Mouse (Mus musculus): ENCODE results near the gene Mettl21a.
"Not testable (repeated sequence)": the region's sequence is repeated elsewhere in the genome, so short reads cannot be mapped to it uniquely, and the experiment has no call there.

Mettl21a gene

DNA sequence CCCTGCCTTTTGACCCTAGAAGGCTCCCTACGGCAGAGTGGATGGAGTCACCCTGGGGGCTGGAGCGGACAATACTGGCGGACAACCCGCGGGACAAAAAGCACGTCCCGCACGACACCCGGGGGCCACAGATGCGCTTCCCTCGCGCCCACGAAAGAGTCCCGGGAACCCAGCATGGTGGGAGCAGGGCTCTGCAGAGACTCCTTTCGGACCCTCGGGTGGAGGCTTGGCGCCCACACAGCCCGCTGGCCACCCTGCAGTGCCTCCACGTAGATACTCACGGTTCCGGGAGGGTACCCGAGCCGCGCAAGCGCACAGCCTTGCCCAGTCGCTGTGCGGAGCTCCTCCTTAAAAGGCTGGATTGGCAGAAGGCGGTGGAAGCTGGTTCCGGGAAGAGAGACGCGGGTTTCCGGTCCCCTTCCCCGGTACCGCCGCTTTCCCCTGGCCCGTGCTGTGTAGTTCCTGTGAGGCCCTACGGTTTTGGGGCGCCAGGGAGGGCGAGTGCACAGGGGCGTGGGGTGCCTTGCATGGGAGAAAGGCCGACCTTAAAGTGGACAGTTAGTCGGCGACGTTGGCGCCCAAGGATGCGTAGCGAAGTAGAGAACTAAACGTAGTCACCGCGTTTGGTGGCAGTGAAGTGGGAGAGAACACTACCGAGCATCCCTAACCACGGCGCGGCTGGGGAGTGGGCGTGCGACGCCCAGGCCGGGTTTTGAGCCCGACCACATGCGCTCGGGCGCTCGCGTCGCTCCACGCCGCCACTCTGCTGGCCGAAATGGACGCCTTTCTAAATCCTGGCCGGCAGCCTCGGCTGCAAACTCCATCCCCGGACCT, at the start of gene Mettl21a:
Gene Mettl21a (minus strand): TSS at position 362 of the 834 bp plus-strand sequence.
- peak; percentile 89 to 91 for DNase-seq (ENCODE audit: low spot score in 2 of 2)

DNA sequence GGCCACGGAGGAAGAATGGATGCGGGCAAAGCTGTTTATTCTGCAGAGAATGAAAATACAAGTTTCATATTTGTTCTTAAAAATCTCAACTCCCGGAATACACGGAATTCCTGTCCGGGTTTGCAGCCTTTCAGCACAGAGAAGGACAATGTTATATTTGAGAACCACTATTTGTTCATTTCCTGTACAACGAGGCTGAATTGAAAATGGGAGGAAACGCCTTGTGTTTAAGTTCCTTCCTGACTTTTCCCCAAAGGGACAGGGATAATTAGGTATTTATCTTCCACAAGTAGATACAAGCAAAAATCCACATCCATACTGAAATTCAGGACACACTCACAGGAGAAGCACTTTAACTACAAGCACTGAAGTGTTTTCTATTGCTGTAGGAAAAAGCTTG, 41.8 kb upstream of the Mettl21a start:
- no peak for DNase-seq (ENCODE audit: low spot score in 2 of 2)

- no peak for DNase-seq (ENCODE audit: low spot score in 2 of 2)
These were observed 39.5 kb upstream of the Mettl21a start for GRCm38 (mm10) chr1:64656423-64657129.

DNA sequence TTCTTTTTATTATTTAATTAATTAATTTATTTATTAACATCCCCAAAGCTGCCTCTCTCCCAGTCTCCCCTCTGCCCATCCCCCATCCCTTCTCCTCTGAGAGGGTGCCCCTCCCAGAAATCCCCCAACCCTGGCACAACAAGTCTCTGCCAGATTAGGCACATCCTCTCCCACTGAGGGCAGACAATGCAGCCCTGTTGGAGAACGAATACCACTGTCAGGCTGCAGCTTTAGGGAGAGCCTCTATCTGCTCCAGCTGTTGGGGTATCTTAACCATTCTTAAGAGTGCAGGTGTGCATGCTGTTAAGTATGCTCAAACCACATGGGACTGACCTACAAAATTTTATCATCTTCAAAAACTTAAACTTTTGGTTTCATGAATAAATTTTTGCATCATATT, 38.4 kb upstream of the Mettl21a start:
- DNase-seq (ENCODE audit: low spot score in 2 of 2): no peak

- DNase-seq (ENCODE audit: low spot score in 2 of 2): no peak
These were observed 36.7 kb upstream of the Mettl21a start for GRCm38 (mm10) chr1:64653701-64654100.

DNA sequence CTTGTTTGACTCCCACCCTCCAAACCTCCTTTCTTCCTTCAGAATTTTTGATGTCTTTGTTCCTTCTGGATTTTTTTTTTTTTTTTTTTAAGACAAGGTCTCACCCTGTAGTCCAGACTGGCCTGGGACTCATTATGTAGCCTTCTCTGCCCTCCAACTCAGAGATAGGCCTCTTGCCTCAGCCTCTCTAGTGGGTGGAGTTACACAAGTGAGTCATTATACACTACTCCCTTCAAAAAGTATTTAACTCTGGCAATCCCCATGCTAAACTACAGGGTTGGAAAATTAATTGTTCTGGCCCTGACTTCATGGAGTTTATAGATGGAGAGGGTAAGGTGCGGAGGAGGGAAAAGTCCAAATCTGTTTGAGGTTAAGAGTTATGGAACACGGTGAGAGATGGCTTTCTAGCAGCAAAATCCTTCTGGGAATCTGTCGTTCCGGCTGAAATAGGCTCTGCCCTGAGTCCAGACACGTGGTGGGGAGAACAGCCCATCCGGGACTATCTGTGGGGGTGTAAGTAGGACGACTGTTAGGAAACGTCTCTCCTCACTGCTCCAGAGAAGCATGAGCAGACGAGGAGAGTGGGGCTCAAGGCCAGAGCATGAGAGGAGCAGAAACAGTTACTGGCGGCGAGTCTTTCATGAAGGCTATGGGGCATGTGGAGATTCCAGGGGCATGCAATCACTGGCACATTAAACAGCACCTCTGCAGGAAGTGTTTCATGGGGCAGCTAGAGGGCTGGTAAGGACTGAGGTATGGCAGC, 32.5 kb upstream of the Mettl21a start:
- DNase-seq (ENCODE audit: low spot score in 2 of 2): no peak

DNA sequence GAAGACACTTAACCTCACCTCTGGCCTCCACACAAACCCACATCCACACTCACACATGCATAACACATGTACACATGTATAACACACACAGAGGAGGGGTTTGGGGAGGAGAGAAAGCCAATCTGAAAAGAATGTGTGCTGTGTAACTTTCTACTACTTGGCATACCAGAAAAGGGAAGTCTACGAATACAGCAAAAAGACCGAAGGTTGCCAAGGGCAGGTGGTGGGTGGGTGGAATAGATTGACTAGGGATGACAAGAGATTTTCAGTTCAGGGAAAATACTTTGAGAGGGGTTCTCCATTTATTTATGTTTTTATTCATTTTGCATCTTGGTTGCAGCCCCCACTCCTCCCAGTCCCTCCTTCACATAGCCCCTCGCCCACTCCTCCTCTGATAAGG, 27.5 kb upstream of the Mettl21a start:
- no peak for DNase-seq (ENCODE audit: low spot score in 2 of 2)

GRCm38 (mm10) chr1:64642541-64642940, 25.5 kb upstream of the Mettl21a start:
- DNase-seq (ENCODE audit: low spot score in 2 of 2): not testable (repeated sequence)

GRCm38 (mm10) chr1:64641069-64641468, 24.0 kb upstream of the Mettl21a start:
- DNase-seq (ENCODE audit: low spot score in 2 of 2): no peak

DNA sequence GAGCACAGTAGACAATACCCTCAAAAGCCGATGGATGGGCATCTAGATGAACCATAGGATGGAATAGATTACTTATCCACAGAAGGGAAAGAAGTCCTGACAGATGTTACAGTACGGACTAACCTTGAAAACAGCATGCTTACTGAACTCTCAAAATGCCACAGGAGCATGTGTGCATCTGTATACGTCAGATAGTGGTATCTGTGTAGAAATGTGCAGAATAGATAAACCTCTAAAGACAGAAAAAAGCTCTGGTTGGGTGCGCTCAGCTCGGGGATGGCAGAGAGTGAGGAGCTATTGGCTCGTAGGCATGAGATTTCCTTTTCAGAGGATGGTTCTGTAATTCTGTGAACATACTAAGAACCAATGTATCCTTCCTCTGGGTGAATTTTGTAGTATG, 22.2 kb upstream of the Mettl21a start:
- no peak for DNase-seq (ENCODE audit: low spot score in 2 of 2)

- no peak for DNase-seq (ENCODE audit: low spot score in 2 of 2)
These were observed 18.6 kb upstream of the Mettl21a start for GRCm38 (mm10) chr1:64635624-64636023.

DNA sequence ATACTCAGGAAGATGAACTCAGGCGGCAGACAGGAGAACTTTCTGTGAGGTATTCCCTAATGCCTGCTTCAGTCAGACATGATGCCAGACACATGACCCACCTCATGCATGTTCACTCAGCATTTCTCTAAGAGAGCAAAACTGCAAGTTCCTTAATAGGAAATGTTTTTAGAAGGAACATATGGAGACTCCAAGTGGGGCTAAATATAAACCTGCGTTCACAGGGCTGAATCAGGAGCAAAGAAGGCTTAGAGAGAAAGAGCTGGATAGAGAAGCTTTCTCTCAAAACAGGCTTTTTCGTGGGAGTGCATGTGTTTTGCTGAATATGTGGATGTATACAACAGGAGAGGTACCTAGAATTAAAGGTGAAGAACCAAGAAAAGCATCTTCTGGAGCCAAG, 16.2 kb upstream of the Mettl21a start:
- DNase-seq (ENCODE audit: low spot score in 2 of 2): no peak

GRCm38 (mm10) chr1:64631526-64631925, 14.5 kb upstream of the Mettl21a start:
- DNase-seq (ENCODE audit: low spot score in 2 of 2): no peak

- DNase-seq (ENCODE audit: low spot score in 2 of 2): no peak
These were observed 8.2 kb upstream of the Mettl21a start for GRCm38 (mm10) chr1:64625214-64625613.

GRCm38 (mm10) chr1:64623558-64624435, 6.8 kb upstream of the Mettl21a start:
- no peak for DNase-seq (ENCODE audit: low spot score in 2 of 2)

DNA sequence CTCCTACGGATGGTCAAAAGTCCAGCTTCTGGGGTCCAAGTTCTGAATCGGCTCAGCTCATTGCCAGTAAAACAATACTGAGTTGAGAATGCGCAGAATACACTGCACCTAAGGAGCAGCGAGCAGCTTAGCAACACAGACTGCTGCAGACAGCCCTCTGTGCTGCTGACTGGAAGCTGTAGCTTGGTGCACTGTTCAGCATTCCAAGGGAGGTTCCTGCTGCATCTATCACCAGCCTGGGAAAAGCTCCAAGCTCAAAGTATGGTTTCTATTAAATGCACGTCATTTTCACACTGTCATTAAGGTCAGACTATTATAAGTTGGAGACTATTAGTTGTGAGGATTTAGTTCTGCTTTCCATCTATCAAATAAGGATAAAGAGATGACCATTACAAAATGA, 4.1 kb upstream of the Mettl21a start:
- no peak for DNase-seq (ENCODE audit: low spot score in 2 of 2)

DNA sequence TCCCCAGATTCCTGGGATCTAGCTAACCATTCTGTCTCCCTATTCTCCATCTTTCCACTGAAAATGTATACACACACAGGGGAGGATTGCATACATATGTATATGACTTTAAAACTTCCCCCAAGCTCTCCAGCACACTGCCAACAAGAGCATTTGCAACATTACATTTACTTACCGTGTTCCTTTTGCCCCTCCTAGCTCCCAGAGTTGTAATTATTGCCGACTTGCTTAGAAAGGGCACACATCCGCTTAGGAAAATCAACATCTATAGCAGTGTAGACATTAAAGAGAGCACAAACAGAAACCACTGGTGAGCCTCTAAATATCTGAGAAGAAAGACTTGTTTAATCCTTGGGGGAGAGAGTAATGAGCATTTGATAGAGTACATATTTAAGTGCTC, 1.2 kb upstream of the Mettl21a start:
- DNase-seq (ENCODE audit: low spot score in 2 of 2): no peak

- DNase-seq (ENCODE audit: low spot score in 2 of 2): peak; percentile 71 to 82
These were observed 608 bp upstream of the Mettl21a start for GRCm38 (mm10) chr1:64617715-64617984.

- DNase-seq (ENCODE audit: low spot score in 2 of 2): no peak
These were observed 536 bp downstream of the Mettl21a start for GRCm38 (mm10) chr1:64616531-64616880.

DNA sequence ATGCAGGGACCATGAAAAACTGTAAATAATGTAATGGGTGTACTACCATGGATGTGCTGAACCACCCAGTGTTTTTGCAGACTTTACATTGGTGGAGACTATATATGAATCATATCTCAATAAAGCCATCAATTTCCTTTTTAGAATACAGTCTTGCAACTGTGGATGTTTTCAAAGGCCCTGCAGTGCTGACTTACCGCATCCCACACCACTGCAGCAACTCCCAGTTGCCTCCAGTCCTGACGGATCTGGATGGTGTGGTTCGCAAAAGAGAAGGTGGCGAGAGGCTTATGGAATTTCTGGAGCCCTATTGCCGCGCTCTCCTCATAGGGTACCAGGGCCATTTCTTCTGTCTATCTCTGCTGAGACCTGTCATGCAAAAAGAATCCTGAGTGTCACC, 966 bp downstream of the Mettl21a start:
- no peak for DNase-seq (ENCODE audit: low spot score in 2 of 2)

GRCm38 (mm10) chr1:64615531-64615991, 1.5 kb downstream of the Mettl21a start:
- DNase-seq (ENCODE audit: low spot score in 2 of 2): no peak

All from frontal cortex, postnatal 14 days (tissue).